Mouse (Mus musculus) embryonic facial prominence, embryonic 12.5 days (tissue): ENCODE measurements around the gene Acin1. TPM values are rescaled to one million over a fixed set of nuclear protein-coding genes. Genes with fewer than 3 reads are reported as not detected.

ENCODE experiments used
- ATAC-seq: fragments of 200-750 bp; cut with Nextera tagmentation; 2 replicates; pipeline ENCODE4 v1.8.0; 2017; ENCODE audit not compliant: insufficient number of reproducible peaks, insufficient read depth, low FRiP score, low TSS enrichment
- H3K27ac ChIP-seq: fragments of 300-500 bp; sonication (generic); 2 replicates; pipeline ENCODE4 v1.5.1; 2016; ENCODE audit warnings: mild to moderate bottlenecking
- H3K27me3 ChIP-seq: fragments of 300-500 bp; sonication (generic); 2 replicates; pipeline ENCODE4 v1.6.1; 2016; ENCODE audit warnings: mild to moderate bottlenecking, moderate library complexity
- H3K36me3 ChIP-seq: fragments of 300-500 bp; sonication (generic); 2 replicates; pipeline ENCODE4 v1.6.1; 2016; ENCODE audit warnings: mild to moderate bottlenecking
- H3K4me1 ChIP-seq: fragments of 300-500 bp; sonication (generic); 2 replicates; pipeline ENCODE4 v1.6.1; 2016
- H3K4me2 ChIP-seq: fragments of 300-500 bp; sonication (generic); replicated peaks from 2 replicates; pipeline ENCODE4 v1.6.1; 2016; ENCODE audit warnings: mild to moderate bottlenecking, moderate library complexity
- H3K4me3 ChIP-seq: fragments of 300-500 bp; sonication (generic); 2 replicates; pipeline ENCODE4 v1.5.1; 2016; ENCODE audit warnings: mild to moderate bottlenecking
- H3K9ac ChIP-seq: fragments of 300-500 bp; sonication (generic); 2 replicates; pipeline ENCODE4 v1.6.1; 2016; ENCODE audit warnings: mild to moderate bottlenecking, moderate library complexity
- H3K9me3 ChIP-seq: fragments of 300-500 bp; sonication (generic); 2 replicates; pipeline ENCODE4 v1.6.1; 2016; ENCODE audit warnings: mild to moderate bottlenecking, moderate library complexity
- WGBS: fragments of 180-500 bp; shearing (Covaris S2); methylation state at CpG from one replicate; pipeline ENCODE4 v1.1.7; 2016; 5-methylcytosine and 5-hydroxymethylcytosine counted together
- polyA plus RNA-seq: library from polyadenylated mRNA; unstranded; fragments of >200 nt; fragmentation: Nextera tagmentation; extraction: Ambion mirVana; gene quantifications from 2 replicates; pipeline ENCODE4 v1.2.1, GENCODE M21; 2016

Acin1 gene
- polyA plus RNA-seq, 1 experiment from 2014 or later, result 150 TPM

DNA sequence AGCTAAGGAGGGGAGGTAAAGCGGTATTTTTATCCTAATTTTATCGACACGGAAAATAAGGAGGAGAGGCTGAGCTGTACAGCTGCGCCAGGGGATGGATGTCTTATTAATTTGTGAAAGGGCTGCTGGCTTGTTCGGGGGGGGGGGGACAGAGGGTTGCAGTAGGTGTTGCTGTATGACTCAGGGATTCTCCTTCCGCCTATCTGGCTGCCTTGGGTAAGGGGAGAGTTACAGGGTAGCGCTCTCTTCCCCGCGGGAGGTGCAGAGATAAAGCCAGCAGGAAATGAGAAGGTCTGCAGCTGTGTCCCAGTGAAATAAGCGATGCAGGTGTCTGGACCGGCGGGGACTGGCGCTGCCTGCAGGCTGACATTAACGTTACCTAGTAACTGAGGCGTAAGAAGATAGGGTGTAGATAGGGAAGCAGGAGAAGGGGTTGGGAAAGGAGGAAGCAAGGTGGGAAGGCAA, 27.9 kb upstream of the Acin1 start:
- H3K27me3 ChIP-seq, result no peaks in the 10 kb centered on the region
- H3K4me1 ChIP-seq, result 0 out of 2 replicates have a peak, but pooled peaks cover 5% of the 10 kb centered on the region
- H3K4me3 ChIP-seq, result peak overlapping the region; percentile 23
- H3K36me3 ChIP-seq, result no peaks in the 10 kb centered on the region
- WGBS, result 3% methylated on average over 15 of the region's 15 CpGs
- no peak overlapping the region for H3K9ac ChIP-seq
- H3K27ac ChIP-seq, result no peak overlapping the region
- peak overlapping the region; percentile 55 for H3K4me2 ChIP-seq
- no peak for ATAC-seq
- H3K9me3 ChIP-seq, result no peaks in the 10 kb centered on the region

DNA sequence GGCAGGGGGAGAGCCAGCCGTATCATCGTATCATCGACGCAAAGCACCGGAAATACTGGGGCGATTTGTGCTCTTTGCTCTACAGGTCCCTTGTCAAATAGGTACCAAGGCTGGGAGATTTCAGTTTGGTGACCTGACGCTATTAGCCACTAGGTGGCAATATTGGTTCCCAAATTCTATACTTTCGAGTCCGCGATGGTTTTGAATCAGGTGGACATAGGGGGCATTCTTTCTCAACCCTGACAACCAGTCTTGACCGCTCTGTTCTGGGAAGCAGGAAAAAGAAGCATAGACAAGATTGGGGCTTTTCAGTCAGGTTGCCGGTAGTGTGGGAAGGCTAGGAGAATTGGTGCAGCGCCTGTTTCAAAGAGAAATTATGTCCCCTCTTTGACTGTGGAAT, 27.4 kb upstream of the Acin1 start:
- Histone ChIP-seq H3K4me1 (0 out of 2 replicates have a peak, but pooled peaks cover 5% of the 10 kb centered on the region), H3K9ac (no peak overlapping the region), H3K27ac (no peak overlapping the region), H3K4me2 (peak overlapping the region; percentile 55), H3K9me3 (no peaks in the 10 kb centered on the region), H3K36me3 (no peaks in the 10 kb centered on the region), H3K4me3 (peak overlapping the region; percentile 23), H3K27me3 (no peaks in the 10 kb centered on the region)
- under 1% methylated on average over 13 of the region's 13 CpGs for WGBS
- ATAC-seq, result no peak

DNA sequence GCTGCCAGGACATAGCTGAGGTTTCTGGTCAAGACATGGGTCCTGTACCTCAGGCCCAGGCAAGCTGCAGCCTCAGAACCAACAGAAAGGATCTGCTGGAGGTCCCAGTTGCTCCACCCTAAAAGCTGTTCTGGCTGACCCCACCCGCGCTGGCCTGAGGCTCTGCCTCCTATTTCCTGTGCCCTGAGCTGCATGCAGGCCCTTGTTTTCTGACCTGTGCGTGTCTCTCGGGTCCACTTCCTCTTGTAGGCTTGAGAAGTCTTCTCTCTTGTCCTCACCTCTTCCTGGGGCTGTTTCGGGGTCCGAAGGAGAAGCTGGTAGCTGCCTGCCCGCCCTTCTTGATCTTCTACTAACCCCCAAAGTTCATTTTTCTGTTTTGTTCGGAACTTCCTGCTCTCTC, 26.1 kb upstream of the Acin1 start:
- no peak for ATAC-seq
- Histone ChIP-seq H3K4me1 (0 out of 2 replicates have a peak, but pooled peaks cover 5% of the 10 kb centered on the region), H3K4me3 (no peak overlapping the region), H3K36me3 (no peaks in the 10 kb centered on the region), H3K9ac (no peak overlapping the region), H3K4me2 (no peak overlapping the region), H3K9me3 (no peaks in the 10 kb centered on the region), H3K27me3 (no peaks in the 10 kb centered on the region), H3K27ac (no peak overlapping the region)
- WGBS, result 40% methylated on average over 8 of the region's 8 CpGs

DNA sequence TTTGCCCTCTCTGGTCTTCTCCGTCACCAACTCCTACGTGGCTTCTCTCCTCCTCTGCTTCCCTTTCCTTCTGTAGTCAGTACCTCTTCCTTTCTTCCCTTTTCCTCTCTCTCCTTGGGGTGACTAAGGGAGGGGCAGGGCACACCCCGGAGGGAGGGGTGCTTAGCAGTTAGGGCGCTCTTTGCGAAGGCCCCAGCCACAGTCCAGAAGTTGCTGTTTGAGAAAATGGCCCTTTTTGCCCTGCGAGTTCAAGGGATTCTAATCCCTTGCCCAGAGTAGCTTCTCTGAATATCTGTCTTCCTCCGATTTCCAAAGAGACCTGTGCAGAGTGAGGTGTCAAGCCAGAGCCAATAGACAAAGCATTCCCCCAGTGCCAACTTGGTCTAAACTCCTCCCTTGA, 25.3 kb upstream of the Acin1 start, which contains the start of gene Cebpe:
Gene Cebpe, minus strand, starts transcription at position 101 of the 400 bp plus-strand sequence.
- 88% methylated on average over 7 of the region's 7 CpGs for WGBS
- ATAC-seq, result no peak
- no peaks in the 10 kb centered on the region for H3K27me3 ChIP-seq
- H3K27ac ChIP-seq, result no peak within 1 kb of the TSS
- H3K4me3 ChIP-seq, result no peak within 1 kb of the TSS
- no peaks in the 10 kb centered on the region for H3K9me3 ChIP-seq
- H3K9ac ChIP-seq, result no peak within 1 kb of the TSS
- 0 out of 2 replicates have a peak, but pooled peaks cover 5% of the 10 kb centered on the region for H3K4me1 ChIP-seq
- no peaks in the 10 kb centered on the region for H3K36me3 ChIP-seq
- H3K4me2 ChIP-seq, result no peak within 1 kb of the TSS

DNA sequence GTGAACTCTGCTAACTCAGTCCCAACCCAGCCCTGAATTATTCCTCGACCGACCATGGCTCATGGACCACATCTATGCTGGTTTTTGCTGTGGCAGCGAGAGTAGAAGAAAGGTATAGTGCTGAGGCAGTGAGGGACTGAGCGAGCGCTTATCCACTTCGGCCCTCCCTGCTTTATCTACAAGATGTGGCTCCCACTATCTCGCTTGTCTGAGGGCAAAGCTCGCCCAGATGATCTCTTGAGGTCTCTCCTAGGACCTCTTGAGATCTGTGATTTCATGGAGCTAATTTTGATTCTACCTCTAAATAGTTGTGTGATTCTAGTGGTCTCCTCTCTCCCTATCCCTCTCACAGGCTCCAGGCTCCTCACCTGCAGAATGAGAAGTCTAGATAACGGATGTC, 22.3 kb upstream of the Acin1 start:
- H3K27me3 ChIP-seq, result no peaks in the 10 kb centered on the region
- no peak overlapping the region for H3K4me2 ChIP-seq
- ATAC-seq, result no peak
- H3K4me3 ChIP-seq, result no peak overlapping the region
- no peak overlapping the region for H3K9ac ChIP-seq
- no peaks in the 10 kb centered on the region for H3K36me3 ChIP-seq
- no peaks in the 10 kb centered on the region for H3K4me1 ChIP-seq
- no peaks in the 10 kb centered on the region for H3K9me3 ChIP-seq
- 79% methylated on average over 9 of the region's 9 CpGs for WGBS
- H3K27ac ChIP-seq, result no peak overlapping the region

DNA sequence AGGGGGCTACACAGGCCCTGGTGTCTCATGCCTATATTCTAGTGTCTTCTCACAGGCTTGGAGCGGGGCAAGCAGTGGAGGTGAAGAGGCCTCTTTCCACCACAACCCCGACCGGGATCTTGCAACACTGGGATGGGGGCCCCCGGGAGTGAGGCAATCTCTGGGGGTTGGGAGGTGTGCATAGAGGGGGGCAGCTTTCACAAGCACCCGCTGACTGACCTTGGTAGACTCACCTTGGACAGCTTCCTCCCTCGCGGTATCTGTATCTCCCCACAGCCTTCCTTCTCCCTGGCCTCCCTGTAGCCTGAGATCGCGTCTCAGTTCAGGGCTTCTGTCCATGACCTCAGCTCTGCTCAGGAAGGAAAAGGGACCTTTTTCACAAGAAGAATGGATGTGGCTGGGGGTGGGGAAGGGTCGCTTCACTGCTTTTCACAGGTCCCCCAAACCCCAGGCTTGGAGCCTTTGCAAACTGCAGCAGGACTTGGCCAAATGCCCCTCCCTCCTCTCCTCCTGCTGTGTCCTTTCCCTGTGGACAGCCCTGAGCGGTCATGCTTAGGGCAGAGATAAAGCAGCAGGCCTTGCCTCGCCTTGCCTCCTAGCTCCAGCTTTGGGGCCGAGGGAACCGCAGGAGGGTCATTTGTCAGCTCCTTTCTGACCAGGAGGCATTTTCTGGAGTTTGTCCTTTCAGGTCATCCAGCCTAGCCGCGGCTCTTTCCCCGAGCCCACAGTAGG, 20.0 kb upstream of the Acin1 start:
- Histone ChIP-seq H3K4me1 (no peaks in the 10 kb centered on the region), H3K27ac (no peak overlapping the region), H3K36me3 (no peaks in the 10 kb centered on the region), H3K4me2 (no peak overlapping the region), H3K4me3 (no peak overlapping the region), H3K9ac (no peak overlapping the region), H3K27me3 (0 out of 2 replicates have a peak, but pooled peaks cover 3% of the 10 kb centered on the region), H3K9me3 (no peaks in the 10 kb centered on the region)
- WGBS, result 56% methylated on average over 17 of the region's 17 CpGs
- no peak for ATAC-seq

DNA sequence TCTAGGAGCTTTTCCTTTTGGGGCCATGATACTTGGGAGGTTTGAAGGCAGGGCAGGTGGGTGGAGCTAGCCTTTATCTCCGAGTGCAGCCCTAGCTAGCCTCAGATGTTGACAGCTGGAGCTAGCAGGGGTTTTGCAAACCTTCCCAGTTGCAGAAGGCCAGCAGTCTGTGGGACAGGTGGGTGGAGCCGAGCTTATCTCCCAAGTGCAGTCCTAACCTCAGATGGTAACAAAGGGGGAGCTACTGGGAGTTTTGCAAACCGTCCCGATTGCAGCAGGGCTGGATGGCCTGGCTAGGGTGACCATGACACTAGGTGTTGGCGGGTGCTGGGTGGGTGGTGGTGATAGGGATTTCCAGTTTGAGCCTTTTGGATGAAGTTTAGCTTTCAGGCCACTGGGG, 19.1 kb upstream of the Acin1 start:
- H3K4me1 ChIP-seq, result no peaks in the 10 kb centered on the region
- ATAC-seq, result no peak
- no peaks in the 10 kb centered on the region for H3K36me3 ChIP-seq
- WGBS, result 49% methylated on average over 5 of the region's 5 CpGs
- H3K4me3 ChIP-seq, result no peak overlapping the region
- H3K9ac ChIP-seq, result no peak overlapping the region
- no peak overlapping the region for H3K27ac ChIP-seq
- H3K9me3 ChIP-seq, result no peaks in the 10 kb centered on the region
- 0 out of 2 replicates have a peak, but pooled peaks cover 3% of the 10 kb centered on the region for H3K27me3 ChIP-seq
- H3K4me2 ChIP-seq, result no peak overlapping the region

DNA sequence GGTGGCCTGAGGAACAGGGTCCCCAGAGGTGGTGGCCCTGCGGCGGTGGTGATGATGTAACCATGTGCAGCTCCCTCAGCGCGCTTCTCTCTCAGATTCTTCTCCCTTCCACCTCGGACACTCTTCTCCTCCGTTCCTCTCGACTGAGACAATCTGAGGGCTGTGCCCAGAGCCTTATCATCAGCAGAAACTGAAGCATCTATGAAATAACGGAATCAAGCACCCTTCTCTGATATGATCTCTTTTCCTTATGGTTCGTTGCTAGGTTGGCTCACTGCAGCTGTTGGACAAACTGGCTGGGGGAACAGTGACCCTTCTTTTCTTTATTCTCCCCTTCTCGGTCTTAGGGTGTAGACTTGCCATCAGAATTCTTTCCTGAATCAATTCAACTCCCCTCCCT, 16.5 kb upstream of the Acin1 start:
- no peak overlapping the region for H3K9ac ChIP-seq
- no peak overlapping the region for H3K4me2 ChIP-seq
- no peaks in the 10 kb centered on the region for H3K4me1 ChIP-seq
- no peak for ATAC-seq
- no peaks in the 10 kb centered on the region for H3K36me3 ChIP-seq
- 71% methylated on average over 10 of the region's 10 CpGs for WGBS
- no peak overlapping the region for H3K27ac ChIP-seq
- no peaks in the 10 kb centered on the region for H3K9me3 ChIP-seq
- 0 out of 2 replicates have a peak, but pooled peaks cover 3% of the 10 kb centered on the region for H3K27me3 ChIP-seq
- H3K4me3 ChIP-seq, result no peak overlapping the region

DNA sequence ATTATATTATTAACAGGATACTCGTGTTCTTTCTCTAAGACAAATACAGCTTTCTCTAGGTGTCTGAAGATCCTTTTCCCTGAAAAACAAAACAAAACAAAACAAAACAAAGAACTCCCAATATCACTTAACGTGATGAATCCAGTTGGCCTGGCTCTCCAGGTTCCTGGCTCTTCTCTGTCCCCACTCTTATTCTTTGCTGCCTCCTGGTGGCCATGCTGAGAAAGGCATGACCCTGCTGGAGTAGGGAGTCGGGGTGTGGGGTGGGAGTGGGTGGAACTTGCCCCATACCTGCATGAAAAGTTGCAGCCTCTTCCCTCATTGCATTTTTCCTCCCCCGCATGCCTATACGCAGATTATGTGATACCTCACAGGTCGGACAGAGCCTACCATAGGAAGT, 14.6 kb upstream of the Acin1 start:
- no peak overlapping the region for H3K4me2 ChIP-seq
- ATAC-seq, result no peak
- no peak overlapping the region for H3K4me3 ChIP-seq
- no peaks in the 10 kb centered on the region for H3K9me3 ChIP-seq
- H3K36me3 ChIP-seq, result no peaks in the 10 kb centered on the region
- H3K4me1 ChIP-seq, result no peaks in the 10 kb centered on the region
- H3K27ac ChIP-seq, result no peak overlapping the region
- H3K27me3 ChIP-seq, result 0 out of 2 replicates have a peak, but pooled peaks cover 3% of the 10 kb centered on the region
- WGBS, result 8% methylated on average over 6 of the region's 6 CpGs
- H3K9ac ChIP-seq, result no peak overlapping the region

DNA sequence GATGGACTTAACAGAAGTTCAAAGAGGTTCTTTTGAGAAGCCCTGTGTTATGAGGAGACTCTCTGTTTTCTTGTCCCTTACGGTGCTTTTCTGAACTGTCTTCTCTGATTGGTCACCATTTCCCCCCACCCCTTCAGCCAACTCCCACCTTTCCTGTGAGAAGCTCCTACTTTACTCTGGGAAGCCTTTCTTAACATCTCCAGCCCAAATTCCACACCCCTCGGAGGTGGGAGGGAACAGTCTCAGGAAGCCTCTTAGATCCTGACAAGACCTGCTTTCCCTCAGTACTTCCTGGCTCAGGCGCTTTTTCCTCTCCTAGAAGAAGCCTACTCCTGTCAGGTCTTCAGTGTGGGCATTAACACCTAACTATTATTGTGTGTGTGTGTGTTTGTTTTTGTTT, 12.9 kb upstream of the Acin1 start:
- Histone ChIP-seq H3K27ac (no peak overlapping the region), H3K4me1 (no peaks in the 10 kb centered on the region), H3K4me2 (no peak overlapping the region), H3K4me3 (no peak overlapping the region), H3K36me3 (no peaks in the 10 kb centered on the region), H3K27me3 (0 out of 2 replicates have a peak, but pooled peaks cover 3% of the 10 kb centered on the region), H3K9me3 (no peaks in the 10 kb centered on the region), H3K9ac (no peak overlapping the region)
- WGBS, result 57% methylated on average over 3 of the region's 3 CpGs
- no peak for ATAC-seq

DNA sequence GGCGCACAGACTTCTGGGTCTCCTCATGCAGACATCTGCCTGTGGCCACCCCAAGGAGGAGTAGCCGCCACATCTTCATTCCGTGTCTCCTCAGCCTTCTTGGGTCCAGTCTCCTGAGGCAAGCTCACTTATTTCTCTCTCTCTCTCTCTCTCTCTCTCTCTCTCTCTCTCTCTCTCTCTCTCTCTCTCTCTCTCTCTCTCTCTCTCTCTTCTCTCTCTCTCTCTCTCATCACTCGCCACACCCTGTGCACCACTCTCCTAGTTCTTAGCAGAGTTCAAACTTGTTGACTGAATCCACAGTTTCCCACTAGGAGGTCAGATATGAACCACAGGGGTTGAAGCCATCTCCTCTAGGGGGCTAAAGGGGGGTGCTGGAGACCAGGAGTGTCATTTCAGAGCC, 12.0 kb upstream of the Acin1 start, which contains the start of gene Gm29776:
Gene Gm29776, minus strand, starts transcription at position 101 of the 400 bp plus-strand sequence.
- Histone ChIP-seq H3K27ac (no peak within 1 kb of the TSS), H3K4me3 (no peak within 1 kb of the TSS), H3K27me3 (0 out of 2 replicates have a peak, but pooled peaks cover 3% of the 10 kb centered on the region), H3K4me1 (no peaks in the 10 kb centered on the region), H3K4me2 (no peak within 1 kb of the TSS), H3K36me3 (peaks cover 3% of the 10 kb centered on the region; the same call in 1 of the 2 replicates), H3K9me3 (no peaks in the 10 kb centered on the region), H3K9ac (no peak within 1 kb of the TSS)
- ATAC-seq, result no peak
- WGBS, result 61% methylated on average over 4 of the region's 4 CpGs

DNA sequence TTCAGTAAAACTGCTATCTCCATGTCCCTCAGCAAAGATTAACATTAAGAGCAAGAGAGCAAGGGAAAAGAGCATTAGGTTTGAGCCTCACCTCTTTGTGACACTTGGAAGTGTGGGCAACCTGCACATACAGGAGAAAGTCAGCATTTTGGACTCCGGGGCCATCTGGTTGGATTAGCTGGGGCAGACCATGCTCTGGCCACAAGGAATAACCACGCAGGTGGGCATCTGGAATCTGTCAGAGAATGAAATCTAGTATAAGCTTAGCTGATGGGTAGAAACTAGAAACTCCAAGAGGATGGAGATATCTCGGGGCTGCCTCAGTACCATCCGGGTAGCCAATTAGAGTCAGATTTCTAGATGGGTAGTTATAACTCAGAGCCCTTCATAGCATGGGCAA, 10.0 kb upstream of the Acin1 start:
- WGBS, result 71% methylated on average over 4 of the region's 4 CpGs
- no peak for ATAC-seq
- H3K9ac ChIP-seq, result no peak overlapping the region

More for the DNA sequence above, 10.0 kb upstream of the Acin1 start:
- peaks cover 15% of the 10 kb centered on the region; the same call in 1 of the 2 replicates for H3K36me3 ChIP-seq
- no peaks in the 10 kb centered on the region for H3K27me3 ChIP-seq
- no peak overlapping the region for H3K4me3 ChIP-seq
- no peak overlapping the region for H3K27ac ChIP-seq
- no peaks in the 10 kb centered on the region for H3K9me3 ChIP-seq
- H3K4me1 ChIP-seq, result no peaks in the 10 kb centered on the region
- H3K4me2 ChIP-seq, result no peak overlapping the region
